Mouse (Mus musculus): ENCODE data around the gene Rcc2. TPM values are rescaled to one million over a fixed set of nuclear protein-coding genes. Genes with fewer than 3 reads are reported as not detected.
A peak's percentile ranks its signal among the peaks of the same experiment; 100 is the strongest.

Gene Rcc2
- polyA plus RNA-seq, 1 experiment from 2014 or later: 35.6 TPM

DNA sequence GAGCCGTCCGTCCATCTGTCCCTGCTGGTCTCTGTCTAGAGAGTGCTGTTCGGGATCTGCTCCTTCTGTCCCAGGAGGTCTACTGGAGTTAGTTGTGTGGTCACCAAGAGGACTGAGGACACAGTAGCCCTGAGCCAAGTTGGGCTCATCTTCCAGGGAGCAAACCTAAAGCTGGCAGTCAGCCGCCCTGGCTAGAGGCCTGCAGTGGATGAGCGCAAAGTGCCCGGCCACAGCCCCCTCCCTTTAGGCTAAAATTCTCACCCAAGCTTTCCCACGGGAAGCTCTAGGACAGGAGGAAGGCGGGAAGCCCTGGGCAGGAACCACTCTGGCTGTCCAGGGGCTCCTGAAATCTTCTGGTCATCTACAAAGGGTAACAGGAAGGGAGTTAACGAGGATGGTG is 22.4 kb downstream of the Rcc2 start:
- Histone ChIP-seq H3K9ac (ENCODE audit: low read depth, low read length) (no peak overlapping the region), H3K9me3 (replicated peaks; ENCODE audit: low read length) (no peaks in the 10 kb centered on the region), H3K4me2 (ENCODE audit: low read length) (no peak overlapping the region), H3K36me3 (ENCODE audit: insufficient read depth, low read length) (peaks cover 42% of the 10 kb centered on the region), H3K27me3 (ENCODE audit: insufficient read depth, low read length) (no peaks in the 10 kb centered on the region), H3K27ac (no peak overlapping the region), H3K4me1 (replicated peaks; ENCODE audit: insufficient read depth, low read length) (no peaks in the 10 kb centered on the region), H3K4me3 (replicated peaks; ENCODE audit: low read depth, low read length) (no peak overlapping the region)
- DNase-seq (ENCODE audit: low spot score) (no peak), ATAC-seq (replicated peaks; ENCODE audit: low FRiP score, low read depth) (no peak)
- TF ChIP-seq CTCF (IDR thresholded peaks at IDR 0.05; ENCODE audit: low read depth): no peak
- WGBS: 73% methylated on average over 9 of the region's 9 CpGs

DNA sequence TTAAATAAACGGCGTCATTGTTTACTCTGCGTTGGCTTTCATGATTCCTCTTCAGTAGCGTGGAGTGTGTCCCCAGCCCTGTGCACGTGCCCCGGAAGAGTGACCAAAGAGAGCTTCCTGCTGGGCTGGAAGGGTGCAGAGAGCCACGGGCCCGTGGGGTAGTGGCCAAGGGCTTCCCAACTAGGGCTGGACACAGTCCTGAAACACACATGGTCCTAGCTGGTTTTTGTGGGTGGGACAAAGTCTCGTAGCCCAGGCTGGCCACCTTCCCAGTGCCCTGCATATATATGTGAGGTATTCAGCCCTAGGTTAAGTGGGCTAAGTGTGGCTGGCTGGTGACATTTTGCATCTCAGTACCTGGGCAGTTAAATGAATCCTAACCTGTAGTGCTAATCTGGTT is 22.9 kb downstream of the Rcc2 start:
- 80% methylated on average over 9 of the region's 9 CpGs for WGBS
- peaks cover 37% of the 10 kb centered on the region for H3K36me3 ChIP-seq (ENCODE audit: insufficient read depth, low read length)
- no peaks in the 10 kb centered on the region for H3K4me1 ChIP-seq (replicated peaks; ENCODE audit: insufficient read depth, low read length)
- no peak for TF ChIP-seq CTCF (IDR thresholded peaks at IDR 0.05; ENCODE audit: low read depth)
- no peak overlapping the region for H3K27ac ChIP-seq
- no peak overlapping the region for H3K4me2 ChIP-seq (ENCODE audit: low read length)
- DNase-seq (ENCODE audit: low spot score) (no peak), ATAC-seq (replicated peaks; ENCODE audit: low FRiP score, low read depth) (no peak)
- H3K27me3 ChIP-seq (ENCODE audit: insufficient read depth, low read length): no peaks in the 10 kb centered on the region
- no peaks in the 10 kb centered on the region for H3K9me3 ChIP-seq (replicated peaks; ENCODE audit: low read length)
- no peak overlapping the region for H3K4me3 ChIP-seq (replicated peaks; ENCODE audit: low read depth, low read length)
- no peak overlapping the region for H3K9ac ChIP-seq (ENCODE audit: low read depth, low read length)

DNA sequence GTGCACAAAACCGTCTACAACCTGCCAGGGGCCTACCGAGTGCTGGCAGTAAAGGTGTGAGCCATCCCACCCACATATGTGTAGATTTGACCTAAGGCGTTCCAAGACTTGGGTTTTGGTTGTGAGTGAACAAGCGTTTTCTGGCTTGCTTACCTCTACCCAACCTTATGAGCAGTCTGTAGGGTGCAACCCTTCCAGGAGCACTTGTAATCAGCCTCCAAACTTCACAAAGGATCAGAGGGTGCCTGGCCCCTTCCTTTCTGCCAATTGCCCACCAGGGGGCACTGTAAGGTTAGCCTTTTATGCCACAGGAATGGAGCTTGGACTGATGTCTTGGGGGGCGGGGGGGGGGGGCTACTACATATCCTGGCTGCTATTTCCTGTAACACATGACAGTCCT is 23.5 kb downstream of the Rcc2 start:
- Histone ChIP-seq H3K27me3 (ENCODE audit: insufficient read depth, low read length) (no peaks in the 10 kb centered on the region), H3K27ac (no peak overlapping the region), H3K4me2 (ENCODE audit: low read length) (no peak overlapping the region), H3K9ac (ENCODE audit: low read depth, low read length) (no peak overlapping the region), H3K4me1 (replicated peaks; ENCODE audit: insufficient read depth, low read length) (no peaks in the 10 kb centered on the region), H3K4me3 (replicated peaks; ENCODE audit: low read depth, low read length) (no peak overlapping the region), H3K9me3 (replicated peaks; ENCODE audit: low read length) (no peaks in the 10 kb centered on the region), H3K36me3 (ENCODE audit: insufficient read depth, low read length) (peaks cover 31% of the 10 kb centered on the region; the same call in 1 of the 2 replicates)
- ATAC-seq (replicated peaks; ENCODE audit: low FRiP score, low read depth) (no peak), DNase-seq (ENCODE audit: low spot score) (peak; percentile 64)
- 51% methylated on average over 5 of the region's 5 CpGs for WGBS
- TF ChIP-seq CTCF (IDR thresholded peaks at IDR 0.05; ENCODE audit: low read depth): peak; percentile 77

DNA sequence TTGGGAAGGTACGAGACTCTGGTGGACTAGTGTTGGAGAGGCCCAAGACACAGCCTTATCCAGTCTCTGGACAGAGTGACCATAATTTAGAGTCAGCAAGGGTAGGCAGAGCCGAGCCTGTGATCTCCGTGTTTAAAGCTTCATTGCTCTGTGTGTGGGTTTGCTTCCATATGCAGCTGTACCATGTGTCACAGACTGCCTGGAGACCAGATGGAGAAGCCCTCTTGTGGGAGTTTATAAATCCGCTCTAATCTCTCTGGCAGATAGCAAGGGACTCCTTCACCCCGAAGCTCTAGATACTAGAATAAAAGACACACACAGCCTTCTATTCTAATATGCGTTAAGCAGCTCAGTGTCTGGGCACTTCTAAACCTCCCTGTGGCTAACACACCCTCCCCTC is 24.4 kb downstream of the Rcc2 start:
- Histone ChIP-seq H3K4me2 (ENCODE audit: low read length) (no peak overlapping the region), H3K9ac (ENCODE audit: low read depth, low read length) (no peak overlapping the region), H3K36me3 (ENCODE audit: insufficient read depth, low read length) (peaks cover 24% of the 10 kb centered on the region; the same call in 1 of the 2 replicates), H3K27ac (no peak overlapping the region), H3K4me1 (replicated peaks; ENCODE audit: insufficient read depth, low read length) (no peaks in the 10 kb centered on the region), H3K4me3 (replicated peaks; ENCODE audit: low read depth, low read length) (no peak overlapping the region), H3K27me3 (ENCODE audit: insufficient read depth, low read length) (no peaks in the 10 kb centered on the region), H3K9me3 (replicated peaks; ENCODE audit: low read length) (no peaks in the 10 kb centered on the region)
- DNase-seq (ENCODE audit: low spot score) (no peak), ATAC-seq (replicated peaks; ENCODE audit: low FRiP score, low read depth) (no peak)
- TF ChIP-seq CTCF (IDR thresholded peaks at IDR 0.05; ENCODE audit: low read depth): no peak
- WGBS: 67% methylated on average over 6 of the region's 6 CpGs

DNA sequence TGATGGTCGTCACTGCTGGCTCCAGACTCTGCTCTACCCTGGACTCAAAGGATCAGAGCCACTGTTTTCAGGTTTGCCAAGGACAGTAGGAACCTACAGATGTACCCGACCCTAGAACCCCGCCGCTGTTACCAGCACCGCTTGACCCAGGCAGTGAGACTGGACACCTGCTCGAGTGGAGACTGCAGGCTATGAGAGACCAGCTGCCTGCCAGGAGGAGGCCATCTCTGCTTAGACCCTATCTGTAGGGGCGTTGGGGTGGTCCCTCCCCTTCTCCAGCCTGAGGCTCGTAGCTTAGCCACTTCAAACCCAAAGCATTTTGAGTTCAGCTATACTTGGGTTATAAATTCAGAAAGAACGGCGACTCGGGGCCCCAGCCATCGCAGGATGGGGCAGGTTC is 26.6 kb downstream of the Rcc2 start:
- no peak for ATAC-seq (replicated peaks; ENCODE audit: low FRiP score, low read depth)
- no peak for TF ChIP-seq CTCF (IDR thresholded peaks at IDR 0.05; ENCODE audit: low read depth)
- DNase-seq (ENCODE audit: low spot score): no peak
- no peaks in the 10 kb centered on the region for H3K9me3 ChIP-seq (replicated peaks; ENCODE audit: low read length)
- H3K36me3 ChIP-seq (ENCODE audit: insufficient read depth, low read length): 0 out of 2 replicates have a peak, but pooled peaks cover 5% of the 10 kb centered on the region
- H3K27ac ChIP-seq: no peak overlapping the region
- H3K4me2 ChIP-seq (ENCODE audit: low read length): no peak overlapping the region
- 84% methylated on average over 12 of the region's 12 CpGs for whole genome bisulfite sequencing
- H3K9ac ChIP-seq (ENCODE audit: low read depth, low read length): no peak overlapping the region
- H3K27me3 ChIP-seq (ENCODE audit: insufficient read depth, low read length): no peaks in the 10 kb centered on the region
- H3K4me3 ChIP-seq (replicated peaks; ENCODE audit: low read depth, low read length): no peak overlapping the region
- no peaks in the 10 kb centered on the region for H3K4me1 ChIP-seq (replicated peaks; ENCODE audit: insufficient read depth, low read length)

DNA sequence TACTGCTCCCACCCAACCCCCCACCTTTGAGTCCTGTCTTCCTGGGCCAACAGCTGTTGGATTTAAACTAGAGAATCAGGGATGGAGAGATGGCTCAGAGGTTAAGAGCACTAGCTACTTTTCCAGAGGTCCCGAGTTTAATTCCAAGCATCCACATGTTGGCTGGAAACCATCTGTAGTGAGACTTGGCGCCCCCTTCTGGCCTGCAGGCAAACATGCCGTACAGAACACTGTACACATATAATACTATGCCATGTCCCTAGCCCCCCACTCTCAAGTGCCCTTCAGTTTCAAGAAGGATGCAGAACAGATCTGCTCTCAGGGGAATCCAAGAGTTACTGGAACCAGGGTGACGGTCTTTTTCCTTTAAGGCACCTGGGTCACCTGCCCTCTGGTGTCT is 31.3 kb downstream of the Rcc2 start:
- Histone ChIP-seq H3K27me3 (ENCODE audit: insufficient read depth, low read length) (no peaks in the 10 kb centered on the region), H3K36me3 (ENCODE audit: insufficient read depth, low read length) (no peaks in the 10 kb centered on the region), H3K9ac (ENCODE audit: low read depth, low read length) (no peak overlapping the region), H3K27ac (no peak overlapping the region), H3K4me2 (ENCODE audit: low read length) (no peak overlapping the region), H3K4me1 (replicated peaks; ENCODE audit: insufficient read depth, low read length) (no peaks in the 10 kb centered on the region), H3K9me3 (replicated peaks; ENCODE audit: low read length) (no peaks in the 10 kb centered on the region), H3K4me3 (replicated peaks; ENCODE audit: low read depth, low read length) (no peak overlapping the region)
- WGBS: 84% methylated on average over 4 of the region's 4 CpGs
- ATAC-seq (replicated peaks; ENCODE audit: low FRiP score, low read depth): no peak
- peak; percentile 43; the same call in 1 of the 2 replicates for TF ChIP-seq CTCF (IDR thresholded peaks at IDR 0.05; ENCODE audit: low read depth)
- DNase-seq (ENCODE audit: low spot score): no peak

DNA sequence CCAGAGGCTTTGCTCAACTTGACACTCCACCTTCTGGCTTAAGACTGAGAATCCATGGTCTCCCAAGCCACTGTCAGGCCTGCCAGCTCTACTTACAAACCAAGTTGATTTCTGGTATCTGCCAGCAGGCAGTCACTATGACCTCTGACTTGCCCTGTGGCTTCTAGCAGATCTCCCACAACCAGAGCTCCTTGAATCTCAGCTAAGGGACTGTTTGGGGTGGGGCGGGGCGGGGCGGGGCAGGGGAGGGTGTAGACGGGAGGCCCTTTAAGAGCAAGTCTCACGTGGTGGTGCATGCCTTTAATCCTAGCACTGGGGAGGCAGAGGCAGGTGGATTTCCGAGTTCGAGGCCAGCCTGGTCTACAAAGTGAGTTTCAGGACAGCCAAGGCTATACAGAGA is 32.5 kb downstream of the Rcc2 start:
- no peak for ATAC-seq (replicated peaks; ENCODE audit: low FRiP score, low read depth)
- TF ChIP-seq CTCF (IDR thresholded peaks at IDR 0.05; ENCODE audit: low read depth): no peak
- no peak for DNase-seq (ENCODE audit: low spot score)
- Histone ChIP-seq H3K4me2 (ENCODE audit: low read length) (no peak overlapping the region), H3K27me3 (ENCODE audit: insufficient read depth, low read length) (no peaks in the 10 kb centered on the region), H3K27ac (no peak overlapping the region), H3K9me3 (replicated peaks; ENCODE audit: low read length) (no peaks in the 10 kb centered on the region), H3K36me3 (ENCODE audit: insufficient read depth, low read length) (no peaks in the 10 kb centered on the region), H3K9ac (ENCODE audit: low read depth, low read length) (no peak overlapping the region), H3K4me1 (replicated peaks; ENCODE audit: insufficient read depth, low read length) (no peaks in the 10 kb centered on the region), H3K4me3 (replicated peaks; ENCODE audit: low read depth, low read length) (no peak overlapping the region)
- 72% methylated on average over 7 of the region's 7 CpGs for WGBS

Data from kidney, postnatal 0 days (tissue).